Mouse (Mus musculus) bone marrow macrophage, adult 2 months (primary cell): ENCODE results near the gene Nek6. TPM values are rescaled to one million over a fixed set of nuclear protein-coding genes. Genes with fewer than 3 reads are reported as not detected.

Experiments
- H3K27ac ChIP-seq: 2 replicates; pipeline ENCODE4 v1.5.1; 2012; ENCODE audit warnings: low read depth, low read length; ENCODE audit not compliant: insufficient read depth
- H3K4me1 ChIP-seq: 2 replicates; pipeline ENCODE4 v1.6.1; 2012; ENCODE audit warnings: low read length; ENCODE audit not compliant: control insufficient read depth, insufficient read depth
- H3K4me3 ChIP-seq: 2 replicates; pipeline ENCODE4 v1.5.1; 2012; ENCODE audit warnings: mild to moderate bottlenecking, low read length, moderate library complexity; ENCODE audit not compliant: insufficient read depth
- CTCF ChIP-seq: IDR thresholded peaks from 2 replicates; pipeline ENCODE4 v1.5.1; 2012; ENCODE audit warnings: low read depth, mild to moderate bottlenecking, low read length, moderate library complexity
- POLR2A ChIP-seq: IDR thresholded peaks from 2 replicates; pipeline ENCODE4 v1.6.1; 2012; ENCODE audit warnings: mild to moderate bottlenecking, low read depth, low read length, borderline replicate concordance
- polyA plus RNA-seq: library from polyadenylated mRNA; stranded (reverse); fragments of >200 nt; gene quantifications from 2 replicates; pipeline ENCODE4 v1.2.4, GENCODE M21; 2012; ENCODE audit not compliant: missing spikeins, insufficient read depth, insufficient read length

Nek6 gene
- polyA plus RNA-seq = 15.8 and 17.0 TPM in 2 replicates

- TF ChIP-seq POLR2A = no peak
- no peak for TF ChIP-seq CTCF
- Histone ChIP-seq H3K4me3 (peak within 1 kb of the TSS; percentile 94), H3K27ac (peak within 1 kb of the TSS; percentile 71), H3K4me1 (peaks cover 64% of the 10 kb centered on the region)
Measured at GRCm38 (mm10) chr2:38511487-38512307, at the start of gene Nek6. TSS of gene Nek6 (plus strand) at chr2:38511643.

- no peak overlapping the region for H3K4me3 ChIP-seq
- peaks cover 10% of the 10 kb centered on the region for H3K4me1 ChIP-seq
- no peak for TF ChIP-seq POLR2A
- no peak for TF ChIP-seq CTCF
- no peak overlapping the region for H3K27ac ChIP-seq
Measured at GRCm38 (mm10) chr2:38462323-38462722, 49.1 kb upstream of the Nek6 start.

- TF ChIP-seq CTCF (no peak), POLR2A (no peak)
- Histone ChIP-seq H3K4me3 (no peak overlapping the region), H3K27ac (no peak overlapping the region), H3K4me1 (peaks cover 39% of the 10 kb centered on the region)
Measured at GRCm38 (mm10) chr2:38468845-38469244, 42.6 kb upstream of the Nek6 start.

GRCm38 (mm10) chr2:38471745-38472144 is 39.7 kb upstream of the Nek6 start:
- TF ChIP-seq CTCF (no peak), POLR2A (no peak)
- Histone ChIP-seq H3K4me1 (peaks cover 39% of the 10 kb centered on the region), H3K4me3 (no peak overlapping the region), H3K27ac (peak overlapping the region; percentile 56)

- Histone ChIP-seq H3K4me1 (peaks cover 39% of the 10 kb centered on the region), H3K4me3 (no peak overlapping the region), H3K27ac (peak overlapping the region; percentile 41)
- TF ChIP-seq POLR2A = no peak
- TF ChIP-seq CTCF = no peak
Measured at GRCm38 (mm10) chr2:38472829-38473228, 38.6 kb upstream of the Nek6 start.

- TF ChIP-seq POLR2A (no peak), CTCF (no peak)
Measured at GRCm38 (mm10) chr2:38476871-38477496, 34.5 kb upstream of the Nek6 start.

GRCm38 (mm10) chr2:38477497-38477873 is 34.0 kb upstream of the Nek6 start:
- TF ChIP-seq POLR2A = no peak
- TF ChIP-seq CTCF = no peak
- Histone ChIP-seq H3K4me3 (no peak overlapping the region), H3K27ac (no peak overlapping the region)

More at GRCm38 (mm10) chr2:38476871-38477496, 34.5 kb upstream of the Nek6 start:
- Histone ChIP-seq H3K27ac (no peak overlapping the region), H3K4me1 (peaks cover 44% of the 10 kb centered on the region), H3K4me3 (no peak overlapping the region)

GRCm38 (mm10) chr2:38478683-38479082 is 32.8 kb upstream of the Nek6 start:
- Histone ChIP-seq H3K4me1 (peaks cover 45% of the 10 kb centered on the region), H3K27ac (peak overlapping the region; percentile 81), H3K4me3 (no peak overlapping the region)
- TF ChIP-seq CTCF = no peak
- no peak for TF ChIP-seq POLR2A

More at GRCm38 (mm10) chr2:38477497-38477873, 34.0 kb upstream of the Nek6 start:
- peaks cover 43% of the 10 kb centered on the region for H3K4me1 ChIP-seq

- peak overlapping the region; percentile 81 for H3K27ac ChIP-seq
- peaks cover 51% of the 10 kb centered on the region for H3K4me1 ChIP-seq
- TF ChIP-seq POLR2A (no peak), CTCF (no peak)
- H3K4me3 ChIP-seq = no peak overlapping the region
Measured at GRCm38 (mm10) chr2:38479541-38479940, 31.9 kb upstream of the Nek6 start.
